Mouse (Mus musculus) kidney, postnatal 0 days (tissue): ENCODE data around the gene Gzmk. TPM values are rescaled to one million over a fixed set of nuclear protein-coding genes. Genes with fewer than 3 reads are reported as not detected.

Experiments used
- ATAC-seq: fragments of 200-750 bp; cut with Nextera tagmentation; replicated peaks from 2 replicates; pipeline ENCODE4 v1.8.0; 2017; ENCODE audit warnings: low read depth, moderate number of reproducible peaks, moderate TSS enrichment, moderate library complexity; ENCODE audit not compliant: low FRiP score
- DNase-seq: peaks from one replicate; pipeline ENCODE4 v3.0.0-alpha.2; 2016; ENCODE audit warnings: low spot score
- H3K27ac ChIP-seq: fragments of 300-500 bp; sonication (generic); 2 replicates; pipeline ENCODE4 v1.5.1; 2014; ENCODE audit warnings: mild to moderate bottlenecking
- H3K27me3 ChIP-seq: fragments of 300-500 bp; sonication (generic); 2 replicates; pipeline ENCODE4 v1.6.1; 2014; ENCODE audit warnings: low read length, mixed read lengths; ENCODE audit not compliant: insufficient read depth
- H3K36me3 ChIP-seq: fragments of 300-500 bp; sonication (generic); 2 replicates; pipeline ENCODE4 v1.6.1; 2014; ENCODE audit warnings: low read length, mixed read lengths; ENCODE audit not compliant: insufficient read depth
- H3K4me1 ChIP-seq: fragments of 300-500 bp; sonication (generic); replicated peaks from 2 replicates; pipeline ENCODE4 v1.6.1; 2014; ENCODE audit warnings: antibody characterized with exemption, low read length, mixed read lengths; ENCODE audit not compliant: insufficient read depth
- H3K4me2 ChIP-seq: fragments of 300-500 bp; sonication (generic); 2 replicates; pipeline ENCODE4 v1.6.1; 2014; ENCODE audit warnings: mild to moderate bottlenecking, low read length, moderate library complexity, mixed read lengths
- H3K4me3 ChIP-seq: fragments of 300-500 bp; sonication (generic); replicated peaks from 2 replicates; pipeline ENCODE4 v1.5.1; 2014; ENCODE audit warnings: low read depth, low read length
- H3K9ac ChIP-seq: fragments of 300-500 bp; sonication (generic); 2 replicates; pipeline ENCODE4 v1.6.1; 2014; ENCODE audit warnings: low read depth, low read length
- H3K9me3 ChIP-seq: fragments of 300-500 bp; sonication (generic); replicated peaks from 2 replicates; pipeline ENCODE4 v1.6.1; 2016; ENCODE audit warnings: low read length, inconsistent platforms, mixed read lengths
- CTCF ChIP-seq: IDR thresholded peaks from 2 replicates; pipeline ENCODE4 v1.5.1; 2016; ENCODE audit warnings: antibody characterized with exemption, low read depth, mild to moderate bottlenecking, moderate library complexity
- WGBS: fragments of 180-500 bp; shearing (Covaris S2); extraction: QIAGEN DNeasy Blood & Tissue Kit; methylation state at CpG from one replicate; pipeline ENCODE4 v1.1.7; 2014; 5-methylcytosine and 5-hydroxymethylcytosine counted together
- polyA plus RNA-seq: library from polyadenylated mRNA; unstranded; fragments of >200 nt; fragmentation: Nextera tagmentation; extraction: Ambion mirVana; gene quantifications from 2 replicates; pipeline ENCODE4 v1.2.1, GENCODE M21; 2015

The Gzmk gene
- polyA plus RNA-seq, 1 experiment from 2014 or later: not detected

GRCm38 (mm10) chr13:113211345-113211744, 14.4 kb downstream of the Gzmk start:
- Histone ChIP-seq H3K4me3 (no peak overlapping the region), H3K9me3 (no peaks in the 10 kb centered on the region), H3K4me2 (no peak overlapping the region), H3K9ac (no peak overlapping the region), H3K4me1 (no peaks in the 10 kb centered on the region), H3K36me3 (no peaks in the 10 kb centered on the region), H3K27me3 (0 out of 2 replicates have a peak, but pooled peaks cover 4% of the 10 kb centered on the region), H3K27ac (no peak overlapping the region)
- TF ChIP-seq CTCF: no peak
- 57% methylated on average over 15 of the region's 15 CpGs for WGBS
- no peak for ATAC-seq
- no peak for DNase-seq

GRCm38 (mm10) chr13:113209624-113210023, 16.1 kb downstream of the Gzmk start, which contains the start of gene Esm1:
TSS of gene Esm1 (plus strand) at chr13:113209659.
- 31% methylated on average over 15 of the region's 15 CpGs for WGBS
- Histone ChIP-seq H3K9ac (0 out of 2 replicates have a peak within 1 kb of the TSS, but pooled peaks have one; percentile 13), H3K4me2 (peak within 1 kb of the TSS; percentile 32), H3K9me3 (no peaks in the 10 kb centered on the region), H3K4me1 (no peaks in the 10 kb centered on the region), H3K27ac (no peak within 1 kb of the TSS), H3K27me3 (0 out of 2 replicates have a peak, but pooled peaks cover 4% of the 10 kb centered on the region), H3K36me3 (no peaks in the 10 kb centered on the region), H3K4me3 (peak within 1 kb of the TSS; percentile 24; the same call in 1 of the 2 replicates)
- TF ChIP-seq CTCF: no peak
- DNase-seq: no peak
- ATAC-seq: no peak

DNA sequence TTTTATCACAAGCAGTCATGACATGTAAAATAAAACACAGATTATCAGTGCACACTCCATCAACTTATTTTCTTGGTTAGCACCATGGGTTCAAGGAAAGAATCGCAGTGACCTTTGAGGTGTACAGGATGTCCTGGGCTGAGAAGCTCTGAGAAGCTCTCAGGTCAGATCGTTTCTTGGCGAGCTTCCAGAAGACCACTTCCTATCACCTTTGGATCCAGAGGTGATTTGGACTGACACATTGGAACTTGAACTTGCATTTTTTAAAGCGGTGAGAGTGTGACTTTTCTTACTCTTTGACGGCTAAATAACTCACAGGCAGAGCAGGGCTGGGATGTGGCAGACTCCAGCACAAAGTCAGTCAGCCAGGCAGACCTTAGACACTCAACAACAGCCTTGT, 20.4 kb downstream of the Gzmk start:
- 63% methylated on average over 5 of the region's 5 CpGs for WGBS
- no peak for TF ChIP-seq CTCF
- Histone ChIP-seq H3K27ac (no peak overlapping the region), H3K4me2 (no peak overlapping the region), H3K4me1 (no peaks in the 10 kb centered on the region), H3K4me3 (no peak overlapping the region), H3K9me3 (no peaks in the 10 kb centered on the region), H3K36me3 (no peaks in the 10 kb centered on the region), H3K9ac (no peak overlapping the region), H3K27me3 (0 out of 2 replicates have a peak, but pooled peaks cover 4% of the 10 kb centered on the region)
- no peak for DNase-seq
- ATAC-seq: no peak

DNA sequence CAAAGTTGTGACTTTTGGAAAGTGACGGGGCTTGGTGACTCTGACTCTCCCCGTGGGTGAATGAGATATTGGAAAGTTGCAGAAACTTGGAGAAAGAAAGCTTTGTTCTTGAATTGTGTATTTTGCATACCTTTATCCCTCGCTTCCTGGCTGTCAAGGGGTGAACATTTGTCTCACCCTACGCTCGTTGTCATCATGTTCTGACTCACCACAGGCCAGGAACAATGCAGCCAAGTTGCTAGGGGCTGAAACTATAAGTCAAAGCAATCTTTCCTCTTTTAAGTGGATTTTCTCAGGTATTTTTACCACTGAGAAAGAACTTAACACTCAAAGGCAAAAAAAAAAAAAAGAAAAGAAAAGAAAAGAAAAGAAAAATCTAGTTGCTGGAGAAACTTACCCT, 22.6 kb downstream of the Gzmk start:
- H3K36me3 ChIP-seq: no peaks in the 10 kb centered on the region
- no peak overlapping the region for H3K9ac ChIP-seq
- no peaks in the 10 kb centered on the region for H3K27me3 ChIP-seq
- no peak overlapping the region for H3K27ac ChIP-seq
- 69% methylated on average over 5 of the region's 5 CpGs for WGBS
- H3K4me1 ChIP-seq: no peaks in the 10 kb centered on the region
- TF ChIP-seq CTCF: no peak
- H3K4me2 ChIP-seq: no peak overlapping the region
- no peak for ATAC-seq
- no peak overlapping the region for H3K4me3 ChIP-seq
- no peak for DNase-seq
- no peaks in the 10 kb centered on the region for H3K9me3 ChIP-seq

DNA sequence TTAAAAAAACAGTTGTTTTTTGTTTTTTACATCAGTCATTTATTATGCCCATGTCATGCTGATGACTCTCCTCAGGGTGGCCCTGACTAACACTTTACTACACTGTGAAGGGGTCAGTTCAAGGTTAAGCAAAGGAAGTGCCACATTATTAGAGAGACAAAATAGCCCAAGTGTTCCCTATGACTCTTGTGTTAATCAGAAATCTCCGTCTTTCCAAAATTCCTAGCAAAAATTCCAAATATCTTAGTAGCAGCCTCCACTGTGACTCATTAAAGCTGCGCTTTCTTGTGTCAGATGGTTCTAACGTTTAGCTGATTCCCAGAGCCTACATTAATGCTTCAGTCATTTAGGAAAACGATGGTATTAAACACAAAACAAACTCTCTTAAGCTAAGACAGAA, 23.5 kb downstream of the Gzmk start:
- H3K4me2 ChIP-seq: no peak overlapping the region
- 65% methylated on average over 4 of the region's 4 CpGs for WGBS
- H3K36me3 ChIP-seq: no peaks in the 10 kb centered on the region
- no peaks in the 10 kb centered on the region for H3K9me3 ChIP-seq
- no peak overlapping the region for H3K9ac ChIP-seq
- H3K4me3 ChIP-seq: no peak overlapping the region
- TF ChIP-seq CTCF: no peak
- DNase-seq (no peak), ATAC-seq (no peak)
- H3K27me3 ChIP-seq: no peaks in the 10 kb centered on the region
- no peak overlapping the region for H3K27ac ChIP-seq
- no peaks in the 10 kb centered on the region for H3K4me1 ChIP-seq

DNA sequence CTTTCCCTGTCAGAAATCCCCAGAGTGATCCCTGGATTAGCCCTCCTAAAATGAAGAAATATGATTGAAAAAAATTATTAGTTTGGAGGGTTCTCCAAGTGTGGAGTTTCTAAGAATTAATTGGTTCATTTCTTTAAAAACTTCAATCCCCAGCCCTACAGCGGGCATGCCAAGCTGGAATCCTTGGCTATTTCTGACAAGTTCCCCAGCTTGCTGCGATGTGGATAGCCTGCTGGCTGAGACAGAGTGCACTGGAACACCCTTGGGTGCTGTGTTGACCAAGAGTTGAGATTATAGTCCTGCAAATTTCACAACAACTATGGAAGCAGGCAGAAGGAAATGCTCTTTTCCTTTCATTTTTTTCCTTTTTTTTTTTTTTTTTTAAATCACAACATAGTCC, 24.1 kb downstream of the Gzmk start:
- TF ChIP-seq CTCF: no peak
- Histone ChIP-seq H3K4me1 (no peaks in the 10 kb centered on the region), H3K27me3 (no peaks in the 10 kb centered on the region), H3K36me3 (no peaks in the 10 kb centered on the region), H3K4me3 (no peak overlapping the region), H3K27ac (no peak overlapping the region), H3K9me3 (no peaks in the 10 kb centered on the region), H3K4me2 (no peak overlapping the region), H3K9ac (no peak overlapping the region)
- 94% methylated on average over 2 of the region's 2 CpGs for WGBS
- DNase-seq: no peak
- ATAC-seq: no peak

- WGBS: 39% methylated on average over 8 of the region's 8 CpGs
- Histone ChIP-seq H3K36me3 (no peaks in the 10 kb centered on the region), H3K9ac (no peak overlapping the region), H3K4me3 (no peak overlapping the region), H3K27ac (no peak overlapping the region), H3K27me3 (no peaks in the 10 kb centered on the region), H3K4me2 (no peak overlapping the region), H3K4me1 (no peaks in the 10 kb centered on the region), H3K9me3 (no peaks in the 10 kb centered on the region)
- no peak for TF ChIP-seq CTCF
- ATAC-seq (no peak), DNase-seq (peak; percentile 18)
Measured at GRCm38 (mm10) chr13:113200726-113201125, 25.0 kb downstream of the Gzmk start.
